Mouse (Mus musculus) kidney, adult 8-10 months (tissue): ENCODE results near the gene Gm17521.
"Not testable (repeated sequence)": the region's sequence is repeated elsewhere in the genome, so short reads cannot be mapped to it uniquely, and the experiment has no call there.

Experiments
- DNase-seq, 2 experiments: peaks; one replicate each; pipeline ENCODE4 v3.0.0; 2022

Gm17521 gene

GRCm38 (mm10) chrX:123029569-123029968 lies at the start of gene Gm17521:
Gene Gm17521 (minus strand): TSS chrX:123029669.
- not testable (repeated sequence) for DNase-seq

DNA sequence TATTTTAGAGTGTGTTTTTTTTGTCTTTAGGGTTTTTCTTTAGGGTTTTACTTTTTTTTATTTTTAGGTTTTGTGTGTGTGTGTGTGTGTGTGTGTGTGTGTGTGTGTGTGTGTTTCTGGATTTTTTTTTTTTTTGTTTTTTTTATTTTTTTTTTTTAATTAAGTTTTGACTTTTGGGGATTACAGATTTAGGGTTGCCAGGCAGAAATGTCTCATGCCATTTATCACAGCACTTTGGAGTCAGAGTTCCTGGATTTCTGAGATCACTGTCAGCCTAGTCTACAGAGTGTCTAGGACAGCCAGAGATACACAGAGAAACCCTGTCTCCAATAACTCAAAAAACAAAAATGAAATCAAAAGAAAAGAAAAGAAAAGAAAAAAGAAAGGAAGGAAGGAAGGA lies 14.5 kb upstream of the Gm17521 start:
- no peak for DNase-seq

- DNase-seq: no peak
Measured at GRCm38 (mm10) chrX:123043516-123043915, 14.0 kb upstream of the Gm17521 start.
